Mouse (Mus musculus) hindbrain, postnatal 0 days (tissue): ENCODE measurements at regions not wholly inside any gene's neighbourhood (a gene's known extent, or its start where the extent isn't known, plus 50 kb on each side); places are given as distances from the start of the nearest gene placed in this dataset.
"Not testable (repeated sequence)": the region's sequence is repeated elsewhere in the genome, so short reads cannot be mapped to it uniquely, and the experiment has no call there.

Experiments
- ATAC-seq: fragments of 200-750 bp; cut with Nextera tagmentation; 2 replicates; pipeline ENCODE4 v1.8.0; 2017; ENCODE audit warnings: mild to moderate bottlenecking, moderate TSS enrichment, moderate library complexity
- DNase-seq: peaks from one replicate; pipeline ENCODE4 v3.0.0-alpha.2; 2015; ENCODE audit warnings: low spot score
- H3K27ac ChIP-seq: fragments of 300-500 bp; sonication (generic); 2 replicates; pipeline ENCODE4 v1.5.1; 2014; ENCODE audit warnings: mild to moderate bottlenecking
- H3K27me3 ChIP-seq: fragments of 300-500 bp; sonication (generic); 2 replicates; pipeline ENCODE4 v1.6.1; 2014; ENCODE audit warnings: low read length, mixed read lengths; ENCODE audit not compliant: insufficient read depth
- H3K36me3 ChIP-seq: fragments of 300-500 bp; sonication (generic); 2 replicates; pipeline ENCODE4 v1.6.1; 2014; ENCODE audit warnings: low read length, mixed read lengths; ENCODE audit not compliant: insufficient read depth
- H3K4me1 ChIP-seq: fragments of 300-500 bp; sonication (generic); 2 replicates; pipeline ENCODE4 v1.6.1; 2014; ENCODE audit warnings: antibody characterized with exemption, low read length, mixed read lengths; ENCODE audit not compliant: insufficient read depth
- H3K4me2 ChIP-seq: fragments of 300-500 bp; sonication (generic); 2 replicates; pipeline ENCODE4 v1.6.1; 2014; ENCODE audit warnings: low read depth, mild to moderate bottlenecking, low read length, moderate library complexity, mixed read lengths
- H3K4me3 ChIP-seq: fragments of 300-500 bp; sonication (generic); 2 replicates; pipeline ENCODE4 v1.5.1; 2014; ENCODE audit warnings: low read length
- H3K9ac ChIP-seq: fragments of 300-500 bp; sonication (generic); replicated peaks from 2 replicates; pipeline ENCODE4 v1.6.1; 2014; ENCODE audit warnings: mild to moderate bottlenecking, low read length, moderate library complexity, mixed read lengths
- H3K9me3 ChIP-seq: fragments of 300-500 bp; sonication (generic); 2 replicates; pipeline ENCODE4 v1.6.1; 2016; ENCODE audit warnings: low read length, mixed read lengths
- CTCF ChIP-seq: IDR thresholded peaks from 2 replicates; pipeline ENCODE4 v1.5.1; 2016; ENCODE audit warnings: antibody characterized with exemption, control low read depth, low read depth
- WGBS: fragments of 180-500 bp; shearing (Covaris S2); extraction: QIAGEN DNeasy Blood & Tissue Kit; methylation state at CpG from one replicate; pipeline ENCODE4 v1.1.7; 2014; 5-methylcytosine and 5-hydroxymethylcytosine counted together

GRCm38 (mm10) chr4:105708080-105708796 lies 81.4 kb upstream of the Gm12728 start:
- H3K27me3 ChIP-seq: no peaks in the 10 kb centered on the region
- no peak overlapping the region for H3K9ac ChIP-seq
- 66% methylated on average over 13 of the region's 13 CpGs for WGBS
- no peaks in the 10 kb centered on the region for H3K4me1 ChIP-seq
- DNase-seq: no peak
- H3K9me3 ChIP-seq: no peaks in the 10 kb centered on the region
- no peak overlapping the region for H3K4me3 ChIP-seq
- no peak for ATAC-seq
- no peaks in the 10 kb centered on the region for H3K36me3 ChIP-seq
- no peak for TF ChIP-seq CTCF
- no peak overlapping the region for H3K4me2 ChIP-seq
- H3K27ac ChIP-seq: no peak overlapping the region

GRCm38 (mm10) chr4:105713956-105714355 lies 75.7 kb upstream of the Gm12728 start:
- TF ChIP-seq CTCF: no peak
- WGBS: 77% methylated on average over 6 of the region's 6 CpGs
- DNase-seq (no peak), ATAC-seq (no peak)
- Histone ChIP-seq H3K36me3 (no peaks in the 10 kb centered on the region), H3K27ac (no peak overlapping the region), H3K27me3 (no peaks in the 10 kb centered on the region), H3K4me3 (no peak overlapping the region), H3K9ac (no peak overlapping the region), H3K4me1 (no peaks in the 10 kb centered on the region), H3K4me2 (no peak overlapping the region), H3K9me3 (0 out of 2 replicates have a peak, but pooled peaks cover 3% of the 10 kb centered on the region)

- Histone ChIP-seq H3K27ac (no peak overlapping the region), H3K4me2 (no peak overlapping the region), H3K9me3 (0 out of 2 replicates have a peak, but pooled peaks cover 3% of the 10 kb centered on the region), H3K36me3 (no peaks in the 10 kb centered on the region), H3K4me1 (no peaks in the 10 kb centered on the region), H3K27me3 (no peaks in the 10 kb centered on the region), H3K4me3 (no peak overlapping the region), H3K9ac (no peak overlapping the region)
- WGBS: 58% methylated on average over 5 of the region's 5 CpGs
- TF ChIP-seq CTCF: no peak
- no peak for DNase-seq
- ATAC-seq: no peak
Observed at GRCm38 (mm10) chr4:105718080-105718479, 71.6 kb upstream of the Gm12728 start.

DNA sequence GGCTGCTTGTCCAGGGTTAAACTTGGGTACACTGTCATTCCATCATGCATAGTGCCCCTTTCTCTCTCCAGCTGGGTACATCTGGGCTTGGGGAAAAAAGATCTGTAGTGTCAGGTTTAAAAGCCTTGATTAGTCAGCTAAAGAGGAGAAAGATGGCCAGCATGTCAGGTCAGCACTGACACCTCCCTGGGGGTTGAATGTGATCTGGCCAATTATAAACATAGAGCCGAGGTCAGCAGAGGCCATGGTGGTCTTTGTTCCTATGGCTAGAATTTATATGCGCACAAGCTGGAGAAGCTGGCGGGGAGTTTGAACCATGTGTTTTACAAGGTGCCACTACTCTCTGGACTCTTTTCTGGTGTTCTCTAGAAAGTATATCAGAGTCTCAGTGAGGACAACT lies 61.0 kb upstream of the Gm12728 start:
- Histone ChIP-seq H3K4me1 (no peaks in the 10 kb centered on the region), H3K4me2 (no peak overlapping the region), H3K9ac (no peak overlapping the region), H3K27ac (no peak overlapping the region), H3K36me3 (no peaks in the 10 kb centered on the region), H3K4me3 (no peak overlapping the region), H3K9me3 (no peaks in the 10 kb centered on the region), H3K27me3 (no peaks in the 10 kb centered on the region)
- TF ChIP-seq CTCF: no peak
- DNase-seq: no peak
- WGBS: 72% methylated on average over 3 of the region's 3 CpGs
- ATAC-seq: no peak

DNA sequence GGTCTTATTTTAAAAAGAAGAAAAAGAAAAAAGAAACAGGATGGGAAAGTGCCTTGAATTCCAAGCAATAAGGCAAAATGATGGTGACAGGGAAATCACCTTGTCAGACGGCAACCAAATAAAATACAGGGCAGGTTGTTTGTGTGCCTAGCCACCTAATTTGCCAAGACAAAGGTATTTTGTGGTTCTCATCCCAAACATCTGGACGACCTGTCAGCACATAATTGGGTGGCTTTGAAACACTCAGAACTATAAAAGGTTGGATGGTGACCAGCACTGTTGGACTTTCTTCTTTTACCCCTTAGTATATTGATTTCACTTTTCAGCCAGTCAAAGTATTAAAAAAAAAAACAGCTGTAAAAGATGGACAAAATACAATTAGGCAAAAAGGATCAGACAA lies 58.8 kb upstream of the Gm12728 start:
- TF ChIP-seq CTCF: no peak
- Histone ChIP-seq H3K4me2 (no peak overlapping the region), H3K36me3 (no peaks in the 10 kb centered on the region), H3K27ac (no peak overlapping the region), H3K27me3 (no peaks in the 10 kb centered on the region), H3K4me1 (no peaks in the 10 kb centered on the region), H3K9ac (no peak overlapping the region), H3K9me3 (no peaks in the 10 kb centered on the region), H3K4me3 (no peak overlapping the region)
- 84% methylated on average over 2 of the region's 2 CpGs for WGBS
- ATAC-seq (no peak), DNase-seq (no peak)

GRCm38 (mm10) chr4:105735116-105735515 lies 54.6 kb upstream of the Gm12728 start:
- not testable (repeated sequence) for H3K36me3 ChIP-seq, H3K9me3 ChIP-seq, H3K4me2 ChIP-seq, ATAC-seq, H3K27me3 ChIP-seq, H3K27ac ChIP-seq, DNase-seq, H3K9ac ChIP-seq, H3K4me3 ChIP-seq, H3K4me1 ChIP-seq
- 92% methylated on average over 6 of the region's 9 CpGs for WGBS
